Mouse (Mus musculus): ENCODE results near the gene Cdkn2a. TPM values are rescaled to one million over a fixed set of nuclear protein-coding genes. Genes with fewer than 3 reads are reported as not detected.

The Cdkn2a gene
- polyA plus RNA-seq, 1 experiment, result 13.3 TPM

- Histone ChIP-seq H3K4me3 (ENCODE audit: control insufficient read depth, low read depth, low read length) (peak overlapping the region; percentile 71), H3K27ac (ENCODE audit: control insufficient read depth, insufficient read depth, low read depth, low read length) (no peak overlapping the region), H3K4me1 (ENCODE audit: control insufficient read depth, insufficient read depth, low read length) (peaks cover 14% of the 10 kb centered on the region), H3K27me3 (ENCODE audit: control insufficient read depth, insufficient read depth, low read length) (no peaks in the 10 kb centered on the region; the same call in 1 of the 2 replicates), H3K36me3 (ENCODE audit: control insufficient read depth, insufficient read depth, low read length) (no peaks in the 10 kb centered on the region)
- no peak for TF ChIP-seq CTCF (IDR thresholded peaks at IDR 0.05; ENCODE audit: control insufficient read depth, insufficient read depth, insufficient replicate concordance, low read depth, low read length)
Observed at GRCm38 (mm10) chr4:89272961-89273540, 21.4 kb downstream of the Cdkn2a start.

GRCm38 (mm10) chr4:89272101-89272718 is 22.2 kb downstream of the Cdkn2a start:
- Histone ChIP-seq H3K27me3 (ENCODE audit: control insufficient read depth, insufficient read depth, low read length) (no peaks in the 10 kb centered on the region; the same call in 1 of the 2 replicates), H3K27ac (ENCODE audit: control insufficient read depth, insufficient read depth, low read depth, low read length) (no peak overlapping the region), H3K4me1 (ENCODE audit: control insufficient read depth, insufficient read depth, low read length) (peaks cover 14% of the 10 kb centered on the region), H3K36me3 (ENCODE audit: control insufficient read depth, insufficient read depth, low read length) (no peaks in the 10 kb centered on the region), H3K4me3 (ENCODE audit: control insufficient read depth, low read depth, low read length) (no peak overlapping the region; the same call in 1 of the 2 replicates)
- TF ChIP-seq POLR2A (IDR thresholded peaks at IDR 0.05; ENCODE audit: control insufficient read depth, low read depth, low read length) (no peak), CTCF (IDR thresholded peaks at IDR 0.05; ENCODE audit: control insufficient read depth, insufficient read depth, insufficient replicate concordance, low read depth, low read length) (no peak)

- Histone ChIP-seq H3K4me1 (ENCODE audit: control insufficient read depth, insufficient read depth, low read length) (no peaks in the 10 kb centered on the region), H3K27ac (ENCODE audit: control insufficient read depth, insufficient read depth, low read depth, low read length) (no peak overlapping the region), H3K4me3 (ENCODE audit: control insufficient read depth, low read depth, low read length) (no peak overlapping the region), H3K36me3 (ENCODE audit: control insufficient read depth, insufficient read depth, low read length) (no peaks in the 10 kb centered on the region), H3K27me3 (ENCODE audit: control insufficient read depth, insufficient read depth, low read length) (no peaks in the 10 kb centered on the region)
- no peak for TF ChIP-seq CTCF (IDR thresholded peaks at IDR 0.05; ENCODE audit: control insufficient read depth, insufficient read depth, insufficient replicate concordance, low read depth, low read length)
- no peak for TF ChIP-seq POLR2A (IDR thresholded peaks at IDR 0.05; ENCODE audit: control insufficient read depth, low read depth, low read length)
Observed at GRCm38 (mm10) chr4:89257768-89258167, 36.7 kb downstream of the Cdkn2a start.

- Histone ChIP-seq H3K36me3 (ENCODE audit: control insufficient read depth, insufficient read depth, low read length) (no peaks in the 10 kb centered on the region), H3K27me3 (ENCODE audit: control insufficient read depth, insufficient read depth, low read length) (no peaks in the 10 kb centered on the region), H3K4me1 (ENCODE audit: control insufficient read depth, insufficient read depth, low read length) (peaks cover 3% of the 10 kb centered on the region; the same call in 1 of the 2 replicates), H3K4me3 (ENCODE audit: control insufficient read depth, low read depth, low read length) (no peak overlapping the region; the same call in 1 of the 2 replicates), H3K27ac (ENCODE audit: control insufficient read depth, insufficient read depth, low read depth, low read length) (no peak overlapping the region)
- TF ChIP-seq CTCF (IDR thresholded peaks at IDR 0.05; ENCODE audit: control insufficient read depth, insufficient read depth, insufficient replicate concordance, low read depth, low read length) (no peak), POLR2A (IDR thresholded peaks at IDR 0.05; ENCODE audit: control insufficient read depth, low read depth, low read length) (no peak)
Observed at GRCm38 (mm10) chr4:89234446-89234845, 60.0 kb downstream of the Cdkn2a start.

Other genes starting within 250 kb of the Cdkn2a start
- 1.8 and 2.0 TPM in 2 replicates for gene Mtap, start 157.5 kb downstream of the Cdkn2a start, polyA plus RNA-seq (2012; rRNA removed)
- 7.8 and 8.2 TPM in 2 replicates for gene Cdkn2b, start 16.4 kb upstream of the Cdkn2a start, polyA plus RNA-seq (2012; rRNA removed)